Mouse (Mus musculus): Measurements from ENCODE around the gene Etl4. TPM values are rescaled to one million over a fixed set of nuclear protein-coding genes. Genes with fewer than 3 reads are reported as not detected.

The Etl4 gene
- total and polyA plus RNA-seq, 3 experiments = not detected

DNA sequence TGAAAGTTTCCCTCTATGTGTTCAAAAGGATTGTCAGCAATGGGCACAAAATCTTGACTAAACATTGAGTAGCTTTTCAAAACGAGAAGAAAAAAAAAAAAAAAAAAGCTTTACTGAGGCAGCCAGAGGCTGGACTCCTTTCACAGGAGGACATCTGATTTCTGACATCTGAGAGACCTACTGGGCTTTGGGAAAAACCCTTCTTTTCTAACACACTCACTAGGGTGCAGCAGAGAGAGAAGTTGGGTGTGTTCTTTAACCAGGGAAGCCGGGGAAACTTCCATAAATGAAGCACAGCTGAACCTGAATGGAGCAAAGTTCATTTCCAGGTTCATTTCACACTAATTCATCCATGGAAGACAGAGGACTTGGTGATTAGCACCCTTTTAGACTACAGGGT is 222.2 kb downstream of the Etl4 start:
- H3K4me1 ChIP-seq (ENCODE audit: control insufficient read depth in 1 of 2, insufficient read depth in 2 of 2, low read length in 2 of 2) = no peaks in the 10 kb centered on the region
- no peaks in the 10 kb centered on the region; a peak in 1 of 4 replicates for H3K27me3 ChIP-seq (ENCODE audit: control insufficient read depth in 1 of 2, insufficient read depth in 2 of 2, low read length in 2 of 2)
- H3K27ac ChIP-seq (ENCODE audit: control insufficient read depth, low read depth, low read length) = no peak overlapping the region
- H3K9me3 ChIP-seq (replicated peaks; ENCODE audit: insufficient read depth, low read length) = no peaks in the 10 kb centered on the region
- H3K9ac ChIP-seq (ENCODE audit: control insufficient read depth, low read depth, low read length, poor library complexity, severe bottlenecking) = no peak overlapping the region
- no peak for DNase-seq (ENCODE audit: low read depth, low spot score)
- TF ChIP-seq ELF1 (IDR thresholded peaks at IDR 0.05; ENCODE audit: low read depth, low read length) (no peak), ZNF384 (IDR thresholded peaks at IDR 0.05; ENCODE audit: low read depth, low read length) (no peak), TBP (IDR thresholded peaks at IDR 0.05; ENCODE audit: low read depth, low read length) (no peak), CTCF (IDR thresholded peaks at IDR 0.05 in 2 of 3, conservative IDR thresholded peaks at IDR 0.05 in 1 of 3; ENCODE audit: control insufficient read depth in 1 of 3, insufficient read depth in 1 of 3, low read depth in 2 of 3, low read length in 3 of 3, poor library complexity in 1 of 3, severe bottlenecking in 1 of 3) (no peak), MAFK (IDR thresholded peaks at IDR 0.05; ENCODE audit: borderline replicate concordance, low read depth, low read length) (no peak), USF2 (IDR thresholded peaks at IDR 0.05; ENCODE audit: borderline replicate concordance in 1 of 2, insufficient read depth in 1 of 2, low read depth in 1 of 2, low read length in 2 of 2) (no peak), ZC3H11A (IDR thresholded peaks at IDR 0.05; ENCODE audit: low read depth, low read length) (no peak), SMC3 (IDR thresholded peaks at IDR 0.05; ENCODE audit: low read depth, low read length) (no peak), GABPA (IDR thresholded peaks at IDR 0.05; ENCODE audit: low read depth, low read length) (no peak), NRF1 (IDR thresholded peaks at IDR 0.05; ENCODE audit: insufficient read depth, low read depth, low read length, poor library complexity, severe bottlenecking) (no peak), MYC (IDR thresholded peaks at IDR 0.05; ENCODE audit: low read depth, low read length) (no peak), BHLHE40 (IDR thresholded peaks at IDR 0.05; ENCODE audit: borderline replicate concordance, low read depth, low read length) (no peak), TCF12 (IDR thresholded peaks at IDR 0.05; ENCODE audit: low read depth, low read length) (no peak), EP300 (IDR thresholded peaks at IDR 0.05; ENCODE audit: low read depth in 1 of 2, low read length in 2 of 2) (no peak), POLR2AphosphoS2 (IDR thresholded peaks at IDR 0.05; ENCODE audit: low read length) (no peak)
- H3K36me3 ChIP-seq (ENCODE audit: control insufficient read depth in 1 of 2, insufficient read depth in 2 of 2, low read length in 2 of 2) = no peaks in the 10 kb centered on the region
- H3K4me3 ChIP-seq (ENCODE audit: control insufficient read depth in 1 of 2, insufficient read depth in 1 of 2, low read depth in 2 of 2, low read length in 2 of 2) = no peak overlapping the region
- no peaks in the 10 kb centered on the region for H3K79me2 ChIP-seq (ENCODE audit: control insufficient read depth, insufficient read depth, low read length, poor library complexity)

DNA sequence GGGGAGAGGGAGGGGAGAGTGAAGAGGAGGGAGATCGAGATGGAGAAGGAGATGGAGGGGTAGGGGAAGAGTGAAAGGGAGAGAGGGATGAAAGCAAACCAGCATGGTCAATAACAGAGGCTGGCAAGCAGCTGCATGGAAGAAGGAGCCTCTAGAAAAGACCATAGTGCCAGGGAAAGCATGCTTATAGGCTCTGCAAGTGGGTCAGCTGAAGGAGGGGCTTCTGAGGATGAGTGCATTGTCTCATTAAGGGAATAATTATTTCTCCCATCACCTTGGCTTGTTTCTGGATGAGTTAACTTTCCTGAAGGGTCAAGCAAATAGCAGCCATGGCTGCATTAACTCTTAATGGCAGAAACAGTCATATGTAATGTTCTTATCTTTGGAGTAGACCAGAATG is 228.8 kb downstream of the Etl4 start:
- no peaks in the 10 kb centered on the region for H3K4me1 ChIP-seq (ENCODE audit: control insufficient read depth in 1 of 2, insufficient read depth in 2 of 2, low read length in 2 of 2)
- no peak for DNase-seq (ENCODE audit: low read depth, low spot score)
- no peaks in the 10 kb centered on the region for H3K36me3 ChIP-seq (ENCODE audit: control insufficient read depth in 1 of 2, insufficient read depth in 2 of 2, low read length in 2 of 2)
- TF ChIP-seq MEF2A (IDR thresholded peaks at IDR 0.05; ENCODE audit: extremely low read depth, insufficient replicate concordance, low read depth, low read length, poor library complexity, severe bottlenecking) (no peak), GABPA (IDR thresholded peaks at IDR 0.05; ENCODE audit: low read depth, low read length) (no peak), USF1 (IDR thresholded peaks at IDR 0.05; ENCODE audit: low read depth, low read length) (no peak), ZC3H11A (IDR thresholded peaks at IDR 0.05; ENCODE audit: low read depth, low read length) (no peak), JUND (IDR thresholded peaks at IDR 0.05; ENCODE audit: low read depth, low read length) (no peak), ETS1 (IDR thresholded peaks at IDR 0.05; ENCODE audit: low read depth, low read length) (no peak), RAD21 (IDR thresholded peaks at IDR 0.05; ENCODE audit: low read depth, low read length) (no peak), E2F4 (IDR thresholded peaks at IDR 0.05; ENCODE audit: borderline replicate concordance, low read depth, low read length) (no peak), POLR2AphosphoS5 (IDR thresholded peaks at IDR 0.05; ENCODE audit: borderline replicate concordance, low read depth, low read length) (no peak), RCOR1 (IDR thresholded peaks at IDR 0.05; ENCODE audit: low read depth, low read length) (no peak), ZKSCAN1 (IDR thresholded peaks at IDR 0.05; ENCODE audit: low read depth, low read length) (no peak), HCFC1 (IDR thresholded peaks at IDR 0.05; ENCODE audit: low read depth, low read length) (no peak), USF2 (IDR thresholded peaks at IDR 0.05; ENCODE audit: borderline replicate concordance in 1 of 2, insufficient read depth in 1 of 2, low read depth in 1 of 2, low read length in 2 of 2) (no peak), TBP (IDR thresholded peaks at IDR 0.05; ENCODE audit: low read depth, low read length) (no peak), SIN3A (IDR thresholded peaks at IDR 0.05; ENCODE audit: low read length) (no peak)
- no peaks in the 10 kb centered on the region for H3K9me3 ChIP-seq (replicated peaks; ENCODE audit: insufficient read depth, low read length)
- no peaks in the 10 kb centered on the region for H3K27me3 ChIP-seq (ENCODE audit: control insufficient read depth in 1 of 2, insufficient read depth in 2 of 2, low read length in 2 of 2)
- no peaks in the 10 kb centered on the region for H3K79me2 ChIP-seq (ENCODE audit: control insufficient read depth, insufficient read depth, low read length, poor library complexity)
- H3K9ac ChIP-seq (ENCODE audit: control insufficient read depth, low read depth, low read length, poor library complexity, severe bottlenecking) = no peak overlapping the region
- H3K4me3 ChIP-seq (ENCODE audit: control insufficient read depth in 1 of 2, insufficient read depth in 1 of 2, low read depth in 2 of 2, low read length in 2 of 2) = no peak overlapping the region
- no peak overlapping the region for H3K27ac ChIP-seq (ENCODE audit: control insufficient read depth, low read depth, low read length)
